In genomic region chr6:32271463-32271862, GRCm38 (mm10) we compare ENCODE assay signal across 10 mouse cellular contexts.
DNase-seq lines count a peak whose midpoint lies in the region; ATAC-seq lines count a peak whose summit lies in the region.
"Had no signal": no experiment of that assay in that cellular context is flagged by ENCODE, and none has a peak within 500 bp of the region (broad histone marks: within the 10 kb centered on the region; RNA-seq: fewer than 3 reads in every experiment).

No protein-coding gene starts in this region.

- ATAC-seq in hindbrain, embryonic 14.5 days (ENCODE audit: low FRiP score): peak; percentile 53; the same call in 1 of the 2 replicates
- no peak for ATAC-seq in hindbrain, embryonic 13.5 days (ENCODE audit: low FRiP score)
- ATAC-seq in liver, embryonic 11.5 days (replicated peaks; ENCODE audit: low FRiP score): no peak

- no peak overlapping the region for H3K4me3 ChIP-seq in hindbrain, embryonic 14.5 days (replicated peaks; ENCODE audit: low read length)
- no peak overlapping the region for H3K4me3 ChIP-seq in hindbrain, embryonic 13.5 days
- H3K4me3 ChIP-seq in liver, embryonic 11.5 days (ENCODE audit: low read depth, low read length): no peak overlapping the region
- H3K4me3 ChIP-seq: embryonic facial prominence, embryonic 15.5 days had no signal

- no peaks in the 10 kb centered on the region for H3K27me3 ChIP-seq in hindbrain, embryonic 14.5 days (ENCODE audit: control insufficient read depth, insufficient read depth, low read length)
- H3K27me3 ChIP-seq in hindbrain, embryonic 13.5 days: no peaks in the 10 kb centered on the region
- no peaks in the 10 kb centered on the region for H3K27me3 ChIP-seq in liver, embryonic 11.5 days (replicated peaks; ENCODE audit: control insufficient read depth, insufficient read depth, low read length)
- H3K27me3 ChIP-seq: embryonic facial prominence, embryonic 15.5 days had no signal

- DNase-seq in hindbrain, embryonic 14.5 days (ENCODE audit: low spot score): peak; percentile 59
- peak; percentile 41 for DNase-seq in adrenal gland, postnatal 25 days
- DNase-seq in cerebellum, postnatal 4 days (ENCODE audit: low spot score in 2 of 2): peak; percentile 31 to 55
- DNase-seq in left cerebral cortex, postnatal 10 days (ENCODE audit: extremely low spot score in 1 of 2, low spot score in 2 of 2): peak; percentile 42 to 71
- peak; percentile 66 for DNase-seq in right cerebral cortex, postnatal 4 days
- no peak for DNase-seq in spleen, adult 12 weeks (ENCODE audit: low spot score)
- DNase-seq in liver, embryonic 11.5 days (ENCODE audit: low spot score): no peak

- H3K4me1 ChIP-seq in hindbrain, embryonic 14.5 days (replicated peaks; ENCODE audit: control insufficient read depth, insufficient read depth, low read length): peaks cover 11% of the 10 kb centered on the region
- H3K4me1 ChIP-seq in hindbrain, embryonic 13.5 days (replicated peaks): peaks cover 21% of the 10 kb centered on the region
- H3K4me1 ChIP-seq in liver, embryonic 11.5 days (replicated peaks; ENCODE audit: control insufficient read depth, insufficient read depth, low read length): no peaks in the 10 kb centered on the region
- H3K4me1 ChIP-seq: embryonic facial prominence, embryonic 15.5 days had no signal

- WGBS in hindbrain, embryonic 14.5 days: 53% methylated on average over 4 of the region's 4 CpGs
- WGBS in hindbrain, embryonic 13.5 days: 62% methylated on average over 4 of the region's 4 CpGs
- WGBS in liver, embryonic 11.5 days: 80% methylated on average over 4 of the region's 4 CpGs

- no peak overlapping the region for H3K4me2 ChIP-seq in hindbrain, embryonic 14.5 days (replicated peaks)
- H3K4me2 ChIP-seq in hindbrain, embryonic 13.5 days: no peak overlapping the region
- no peak overlapping the region for H3K4me2 ChIP-seq in liver, embryonic 11.5 days
- H3K4me2 ChIP-seq: embryonic facial prominence, embryonic 15.5 days had no signal

- H3K36me3 ChIP-seq in hindbrain, embryonic 14.5 days (replicated peaks; ENCODE audit: control insufficient read depth, insufficient read depth): no peaks in the 10 kb centered on the region
- H3K36me3 ChIP-seq in hindbrain, embryonic 13.5 days: no peaks in the 10 kb centered on the region
- no peaks in the 10 kb centered on the region for H3K36me3 ChIP-seq in liver, embryonic 11.5 days (ENCODE audit: control insufficient read depth, insufficient read depth, low read length)
- H3K36me3 ChIP-seq: embryonic facial prominence, embryonic 15.5 days; G1E had no signal

- no peaks in the 10 kb centered on the region for H3K9me3 ChIP-seq in hindbrain, embryonic 14.5 days (ENCODE audit: control insufficient read depth, low read length)
- no peaks in the 10 kb centered on the region for H3K9me3 ChIP-seq in hindbrain, embryonic 13.5 days
- H3K9me3 ChIP-seq in liver, embryonic 11.5 days (ENCODE audit: control insufficient read depth, low read length): no peaks in the 10 kb centered on the region
- H3K9me3 ChIP-seq: embryonic facial prominence, embryonic 15.5 days; G1E had no signal

- intact Hi-C loops in left cerebral cortex, postnatal 10 days (cut with DNase I): no loop called here

- H3K27ac ChIP-seq in hindbrain, embryonic 14.5 days: peak overlapping the region; percentile 59; the same call in 1 of the 2 replicates
- H3K27ac ChIP-seq in hindbrain, embryonic 13.5 days: no peak overlapping the region
- H3K27ac ChIP-seq in liver, embryonic 11.5 days (ENCODE audit: low read depth, low read length): no peak overlapping the region
- H3K27ac ChIP-seq: embryonic facial prominence, embryonic 15.5 days had no signal

- no peak overlapping the region for H3K9ac ChIP-seq in hindbrain, embryonic 14.5 days
- no peak overlapping the region for H3K9ac ChIP-seq in hindbrain, embryonic 13.5 days
- no peak overlapping the region for H3K9ac ChIP-seq in liver, embryonic 11.5 days (ENCODE audit: low read depth, low read length)
- H3K9ac ChIP-seq: embryonic facial prominence, embryonic 15.5 days had no signal

Comparison
In these comparisons a context has a peak if more than half of its experiments do, and no peak if none do; other contexts are left out.
1. DNase-seq: peak in hindbrain, embryonic 14.5 days (single experiment), adrenal gland, postnatal 25 days (single experiment), cerebellum, postnatal 4 days (2 of 2), left cerebral cortex, postnatal 10 days (2 of 2) and right cerebral cortex, postnatal 4 days (single experiment); none in spleen, adult 12 weeks (single experiment) and liver, embryonic 11.5 days (single experiment).